Mouse (Mus musculus) liver, adult 2 months (tissue): ENCODE data around the gene Vrk1.

Source experiments
- CTCF ChIP-seq: fragments of 200-500 bp; IDR thresholded peaks from 2 replicates; pipeline ENCODE4 v1.5.1; 2011; ENCODE audit warnings: low read depth, low read length, control low read depth
- POLR2A ChIP-seq: fragments of 200-500 bp; IDR thresholded peaks from 2 replicates; pipeline ENCODE4 v1.6.1; 2011; ENCODE audit warnings: low read length, control low read depth; ENCODE audit not compliant: insufficient read depth; ENCODE audit errors: extremely low read depth

DNA sequence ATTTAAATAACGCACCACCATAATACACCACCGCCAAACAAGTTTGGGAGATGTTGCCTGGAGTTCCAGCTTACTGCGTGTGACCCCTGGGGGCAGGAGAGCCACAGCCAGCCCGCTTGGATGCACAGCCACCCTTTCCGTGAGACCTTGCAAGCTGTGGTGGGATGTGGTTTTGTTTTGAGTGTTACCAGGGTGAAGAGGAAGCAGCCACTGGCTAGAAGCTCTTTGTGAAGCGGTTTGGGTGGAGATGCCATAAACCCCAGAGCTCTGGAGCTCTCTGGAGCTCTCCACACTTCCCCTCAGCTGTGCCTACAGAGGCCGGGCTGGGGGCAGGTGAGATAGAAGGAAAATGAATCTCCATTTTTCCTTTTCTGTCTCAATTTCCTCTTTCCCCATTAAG lies 38.8 kb upstream of the Vrk1 start:
- TF ChIP-seq CTCF (no peak), POLR2A (no peak)
